Mouse (Mus musculus): ENCODE data around the gene Card10.

DNA sequence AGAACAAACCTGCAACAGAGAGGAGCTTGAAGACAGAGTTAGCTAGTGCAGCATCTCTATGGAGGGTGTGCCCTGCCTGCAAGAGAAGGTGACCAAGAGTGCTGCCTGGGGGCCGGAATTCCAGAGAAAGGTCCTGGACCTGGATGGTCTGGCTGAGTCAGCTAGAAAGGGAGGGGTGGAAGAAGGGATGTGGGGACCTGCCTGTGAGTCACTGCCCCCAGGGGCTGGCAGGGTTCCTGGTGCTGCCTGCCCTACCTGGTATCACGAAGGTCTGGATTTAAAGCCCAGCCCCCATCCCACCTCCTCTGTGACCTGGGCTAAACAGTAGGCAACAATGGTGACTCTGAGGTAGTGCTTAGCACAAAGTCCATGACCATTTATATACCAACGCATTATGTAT, 4.3 kb upstream of the Card10 start:
- TF ChIP-seq CTCF (IDR thresholded peaks at IDR 0.05; ENCODE audit: borderline replicate concordance, insufficient read depth, low read length) (no peak), POLR2A (IDR thresholded peaks at IDR 0.05; ENCODE audit: low read depth, low read length) (no peak)

All from embryonic fibroblast, embryonic 13.5 days (primary cell).